Mouse (Mus musculus): ENCODE results near the gene Hck. TPM values are rescaled to one million over a fixed set of nuclear protein-coding genes. Genes with fewer than 3 reads are reported as not detected.

The Hck gene
- polyA plus RNA-seq, 1 experiment from 2014 or later = 13.3 TPM

- Histone ChIP-seq H3K27me3 (ENCODE audit: insufficient read depth, low read length) (no peaks in the 10 kb centered on the region), H3K4me2 (ENCODE audit: low read depth, low read length) (no peak overlapping the region), H3K36me3 (replicated peaks; ENCODE audit: insufficient read depth, low read length) (0 out of 2 replicates have a peak, but pooled peaks cover 3% of the 10 kb centered on the region), H3K9ac (replicated peaks) (no peak overlapping the region), H3K27ac (ENCODE audit: low read depth) (no peak overlapping the region), H3K4me1 (ENCODE audit: insufficient read depth) (no peaks in the 10 kb centered on the region), H3K4me3 (ENCODE audit: low read depth, low read length) (no peak overlapping the region), H3K9me3 (ENCODE audit: low read length) (no peaks in the 10 kb centered on the region)
- no peak for ATAC-seq
- WGBS (ENCODE audit: insufficient replicate concordance) = 44% methylated on average over 9 of the region's 9 CpGs
- DNase-seq = no peak
- TF ChIP-seq CTCF (IDR thresholded peaks at IDR 0.05; ENCODE audit: low read depth) (no peak), EP300 (IDR thresholded peaks at IDR 0.05; ENCODE audit: low read depth) (no peak)
These were observed 31.8 kb downstream of the Hck start for GRCm38 (mm10) chr2:153139996-153140613.

DNA sequence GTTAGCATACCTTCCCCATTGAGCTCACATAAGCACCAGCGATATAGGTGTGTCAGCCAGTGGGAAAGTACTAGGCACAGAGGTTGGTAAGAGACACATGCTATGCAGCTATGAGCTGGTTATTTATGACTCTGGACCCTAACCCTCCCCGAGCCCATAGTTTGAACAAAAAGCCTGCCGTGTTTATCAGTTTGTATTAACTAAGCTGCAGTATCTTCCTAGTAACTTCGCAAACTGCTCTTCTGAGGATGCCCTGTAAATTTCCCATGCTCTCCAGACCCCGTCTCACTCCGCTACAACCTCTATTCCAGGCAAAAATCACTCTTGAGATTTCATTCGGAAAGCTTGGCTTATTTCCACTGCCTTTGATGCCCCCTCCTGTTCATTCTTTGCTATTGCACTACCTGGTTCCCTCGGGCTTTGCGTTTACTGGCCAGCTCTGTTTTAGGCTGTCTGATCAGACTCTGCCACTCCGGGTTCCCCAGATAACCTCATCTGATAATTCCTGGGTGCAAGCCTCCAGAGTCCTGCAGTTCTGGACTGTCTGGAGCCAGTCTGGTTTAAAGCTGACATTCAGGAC lies 34.4 kb downstream of the Hck start:
- H3K36me3 ChIP-seq (replicated peaks; ENCODE audit: insufficient read depth, low read length) = no peaks in the 10 kb centered on the region
- no peaks in the 10 kb centered on the region for H3K27me3 ChIP-seq (ENCODE audit: insufficient read depth, low read length)
- H3K27ac ChIP-seq (ENCODE audit: low read depth) = no peak overlapping the region
- H3K4me2 ChIP-seq (ENCODE audit: low read depth, low read length) = no peak overlapping the region
- H3K4me1 ChIP-seq (ENCODE audit: insufficient read depth) = no peaks in the 10 kb centered on the region
- ATAC-seq (no peak), DNase-seq (peak; percentile 59)
- no peak overlapping the region for H3K9ac ChIP-seq (replicated peaks)
- WGBS (ENCODE audit: insufficient replicate concordance) = 30% methylated on average over 10 of the region's 10 CpGs
- no peaks in the 10 kb centered on the region for H3K9me3 ChIP-seq (ENCODE audit: low read length)
- no peak for TF ChIP-seq EP300 (IDR thresholded peaks at IDR 0.05; ENCODE audit: low read depth)
- TF ChIP-seq CTCF (IDR thresholded peaks at IDR 0.05; ENCODE audit: low read depth) = peak; percentile 82
- no peak overlapping the region for H3K4me3 ChIP-seq (ENCODE audit: low read depth, low read length)

DNA sequence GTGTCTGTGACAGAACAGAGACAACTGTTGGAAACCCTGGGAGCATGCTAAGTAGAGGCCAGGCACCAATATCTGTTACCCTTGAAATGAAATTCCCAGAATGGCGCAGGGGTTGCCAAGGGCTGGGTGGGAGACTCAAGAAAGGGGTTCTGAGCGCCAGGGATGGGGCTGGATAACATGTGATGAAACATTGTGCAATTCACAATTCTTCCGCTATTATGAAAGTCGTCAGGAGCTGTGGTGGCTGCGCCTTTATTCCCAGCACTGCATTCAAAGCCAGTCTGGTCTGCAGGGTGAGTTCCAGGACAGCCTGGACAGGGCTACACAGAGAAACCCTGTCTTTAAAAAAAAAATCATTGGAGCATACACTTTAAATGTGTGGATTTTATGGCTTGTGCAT lies 37.1 kb downstream of the Hck start:
- Histone ChIP-seq H3K4me1 (ENCODE audit: insufficient read depth) (no peaks in the 10 kb centered on the region), H3K4me3 (ENCODE audit: low read depth, low read length) (no peak overlapping the region), H3K27ac (ENCODE audit: low read depth) (no peak overlapping the region), H3K27me3 (ENCODE audit: insufficient read depth, low read length) (no peaks in the 10 kb centered on the region), H3K4me2 (ENCODE audit: low read depth, low read length) (no peak overlapping the region), H3K9ac (replicated peaks) (no peak overlapping the region), H3K9me3 (ENCODE audit: low read length) (no peaks in the 10 kb centered on the region), H3K36me3 (replicated peaks; ENCODE audit: insufficient read depth, low read length) (0 out of 2 replicates have a peak, but pooled peaks cover 4% of the 10 kb centered on the region)
- no peak for ATAC-seq
- DNase-seq = no peak
- TF ChIP-seq EP300 (IDR thresholded peaks at IDR 0.05; ENCODE audit: low read depth) = no peak
- TF ChIP-seq CTCF (IDR thresholded peaks at IDR 0.05; ENCODE audit: low read depth) = no peak
- 58% methylated on average over 5 of the region's 5 CpGs for WGBS (ENCODE audit: insufficient replicate concordance)

DNA sequence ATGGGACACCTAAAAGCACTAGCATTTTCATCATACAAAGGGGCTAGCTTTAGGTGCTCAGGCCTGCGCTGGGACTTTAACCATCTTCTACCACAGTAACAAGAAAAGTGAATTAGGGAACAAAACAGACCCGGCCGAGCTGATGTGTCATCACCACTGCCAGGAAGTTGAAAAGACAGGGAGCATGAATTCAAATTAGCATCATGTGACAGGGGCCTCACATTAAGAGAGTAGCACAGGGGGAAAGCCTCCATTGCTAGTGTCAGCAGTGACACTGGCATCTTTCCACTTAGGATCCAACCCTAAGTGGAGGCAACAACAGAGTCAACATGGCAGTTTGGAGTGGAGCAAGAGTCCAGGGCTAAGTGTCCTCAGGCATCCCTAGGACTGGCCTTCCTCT lies 39.0 kb downstream of the Hck start:
- peak; percentile 29; the same call in 1 of the 2 replicates for ATAC-seq
- WGBS (ENCODE audit: insufficient replicate concordance) = 57% methylated on average over 3 of the region's 3 CpGs

DNA sequence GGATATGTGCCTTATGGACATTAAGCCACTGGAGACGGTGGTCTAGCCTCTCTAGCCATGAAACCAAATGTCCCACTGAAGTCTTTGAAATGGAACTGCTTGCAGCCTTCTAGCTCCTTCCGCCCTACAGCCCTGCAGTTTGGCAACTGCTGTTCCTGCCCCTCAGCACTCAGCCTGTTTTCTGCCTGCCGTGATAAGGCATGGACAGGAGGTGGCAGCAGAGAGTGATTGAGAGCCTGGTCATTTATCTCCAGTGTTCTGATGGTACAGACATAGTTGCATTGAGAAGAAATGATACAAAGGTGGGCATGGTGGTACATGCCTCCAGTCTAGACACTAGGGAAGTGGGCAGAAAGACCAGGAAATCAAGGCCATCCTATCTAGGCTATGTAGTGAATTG lies 39.4 kb downstream of the Hck start:
- Histone ChIP-seq H3K9ac (replicated peaks) (no peak overlapping the region), H3K4me1 (ENCODE audit: insufficient read depth) (no peaks in the 10 kb centered on the region), H3K27me3 (ENCODE audit: insufficient read depth, low read length) (no peaks in the 10 kb centered on the region), H3K4me3 (ENCODE audit: low read depth, low read length) (no peak overlapping the region), H3K27ac (ENCODE audit: low read depth) (no peak overlapping the region), H3K9me3 (ENCODE audit: low read length) (no peaks in the 10 kb centered on the region), H3K4me2 (ENCODE audit: low read depth, low read length) (no peak overlapping the region), H3K36me3 (replicated peaks; ENCODE audit: insufficient read depth, low read length) (0 out of 2 replicates have a peak, but pooled peaks cover 4% of the 10 kb centered on the region)
- TF ChIP-seq EP300 (IDR thresholded peaks at IDR 0.05; ENCODE audit: low read depth) = no peak
- peak; percentile 95 for TF ChIP-seq CTCF (IDR thresholded peaks at IDR 0.05; ENCODE audit: low read depth)
- 11% methylated on average over 3 of the region's 3 CpGs for WGBS (ENCODE audit: insufficient replicate concordance)
- ATAC-seq (peak; percentile 64; the same call in 1 of the 2 replicates), DNase-seq (peak; percentile 81)

More for the DNA sequence above, 39.0 kb downstream of the Hck start:
- TF ChIP-seq EP300 (IDR thresholded peaks at IDR 0.05; ENCODE audit: low read depth) (no peak), CTCF (IDR thresholded peaks at IDR 0.05; ENCODE audit: low read depth) (no peak)
- H3K27me3 ChIP-seq (ENCODE audit: insufficient read depth, low read length) = no peaks in the 10 kb centered on the region
- H3K9ac ChIP-seq (replicated peaks) = no peak overlapping the region
- no peak overlapping the region for H3K4me2 ChIP-seq (ENCODE audit: low read depth, low read length)
- no peak overlapping the region for H3K27ac ChIP-seq (ENCODE audit: low read depth)
- H3K4me3 ChIP-seq (ENCODE audit: low read depth, low read length) = no peak overlapping the region
- H3K4me1 ChIP-seq (ENCODE audit: insufficient read depth) = no peaks in the 10 kb centered on the region
- H3K9me3 ChIP-seq (ENCODE audit: low read length) = no peaks in the 10 kb centered on the region
- H3K36me3 ChIP-seq (replicated peaks; ENCODE audit: insufficient read depth, low read length) = 0 out of 2 replicates have a peak, but pooled peaks cover 4% of the 10 kb centered on the region
- DNase-seq = no peak

DNA sequence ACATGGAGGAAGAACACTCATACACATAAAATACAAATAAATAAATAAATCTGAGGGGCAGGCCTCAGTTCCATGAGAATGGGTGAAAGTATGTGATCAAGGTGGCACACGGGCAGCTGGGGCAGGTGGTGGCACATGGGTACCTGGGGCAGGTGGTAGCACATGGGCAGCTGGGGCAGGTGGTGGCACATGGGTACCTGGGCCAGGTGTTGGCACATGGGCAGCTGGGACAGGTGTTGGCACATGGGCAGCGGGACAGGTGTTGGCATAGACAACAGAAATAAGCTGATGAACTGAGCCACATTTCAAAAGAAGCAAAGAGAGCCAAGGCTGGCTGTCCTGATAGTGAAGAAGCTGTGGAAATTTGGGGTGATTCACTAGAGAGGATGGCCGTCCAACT lies 41.5 kb downstream of the Hck start:
- Histone ChIP-seq H3K4me2 (ENCODE audit: low read depth, low read length) (no peak overlapping the region), H3K36me3 (replicated peaks; ENCODE audit: insufficient read depth, low read length) (0 out of 2 replicates have a peak, but pooled peaks cover 4% of the 10 kb centered on the region), H3K4me1 (ENCODE audit: insufficient read depth) (no peaks in the 10 kb centered on the region), H3K27ac (ENCODE audit: low read depth) (no peak overlapping the region), H3K27me3 (ENCODE audit: insufficient read depth, low read length) (no peaks in the 10 kb centered on the region), H3K9me3 (ENCODE audit: low read length) (no peaks in the 10 kb centered on the region), H3K9ac (replicated peaks) (no peak overlapping the region), H3K4me3 (ENCODE audit: low read depth, low read length) (no peak overlapping the region)
- DNase-seq (no peak), ATAC-seq (no peak)
- no peak for TF ChIP-seq EP300 (IDR thresholded peaks at IDR 0.05; ENCODE audit: low read depth)
- no peak for TF ChIP-seq CTCF (IDR thresholded peaks at IDR 0.05; ENCODE audit: low read depth)
- 60% methylated on average over 3 of the region's 3 CpGs for WGBS (ENCODE audit: insufficient replicate concordance)

Measured in liver, postnatal 0 days (tissue).